Mouse (Mus musculus) heart, postnatal 4 days (tissue): ENCODE results near the gene Gng5. TPM values are rescaled to one million over a fixed set of nuclear protein-coding genes. Genes with fewer than 3 reads are reported as not detected.

ENCODE experiments used
- DNase-seq: peaks from one replicate; pipeline ENCODE4 v3.0.0; 2021
- total RNA-seq, 2 experiments: library from RNA; stranded (reverse); gene quantifications; 2 replicates each; pipeline ENCODE4 v1.2.3; 2021

Gene Gng5
- total RNA-seq, 2 experiments from 2014 or later: 297 to 316 TPM

DNA sequence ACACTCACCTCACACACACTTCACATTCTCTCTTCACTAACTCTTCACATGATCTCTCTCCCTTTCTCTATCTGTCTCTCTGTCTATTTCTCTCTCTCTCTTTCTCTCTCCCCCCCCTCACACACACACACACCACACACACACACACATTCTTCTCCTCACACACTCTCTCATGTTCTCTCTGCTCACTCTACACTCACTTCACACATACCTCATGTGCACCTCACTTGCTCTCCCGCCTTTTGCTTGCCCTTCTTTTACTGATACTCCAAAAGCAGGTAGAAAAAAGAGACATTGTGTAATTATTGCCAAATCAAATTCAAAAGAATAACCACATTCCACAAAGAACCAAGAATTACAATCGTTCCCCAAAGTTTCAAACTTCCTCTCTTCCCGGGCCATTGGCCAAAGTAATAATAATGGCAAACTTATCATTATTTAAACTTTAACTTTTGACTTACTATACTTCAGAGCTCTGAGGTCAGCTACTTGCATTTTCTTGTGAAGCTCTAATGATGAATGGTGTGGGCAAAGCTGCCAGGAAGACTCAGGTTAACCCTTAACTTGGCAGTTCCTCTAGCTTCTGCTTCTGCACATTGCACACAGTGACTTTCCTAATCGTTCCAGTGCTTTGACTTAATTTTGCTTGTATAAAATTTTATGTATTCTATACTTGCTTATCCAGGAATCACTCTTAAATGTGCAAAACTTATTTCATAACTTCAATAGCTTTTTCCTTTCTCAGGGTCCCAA lies 41.1 kb downstream of the Gng5 start:
- no peak for DNase-seq

- DNase-seq: no peak
Measured at GRCm38 (mm10) chr3:146543632-146544031, 44.0 kb downstream of the Gng5 start.

- no peak for DNase-seq
Measured at GRCm38 (mm10) chr3:146554816-146555215, 55.2 kb downstream of the Gng5 start.

Other genes starting within 250 kb of the Gng5 start
- gene Ssx2ip, start 95.2 kb upstream of the Gng5 start, total RNA-seq: 10 to 100 TPM; 18.6 to 21.0 TPM
- 1 to 10 TPM; 5.5 to 5.7 TPM for gene Ctbs, start 50.0 kb upstream of the Gng5 start, total RNA-seq
- gene Spata1, start 54 bp upstream of the Gng5 start, total RNA-seq: 1 to 10 TPM; 2.1 to 3.0 TPM
- 10 to 100 TPM; 18.8 to 19.6 TPM for gene Rpf1, start 21.6 kb downstream of the Gng5 start, total RNA-seq
- not detected for gene Uox, start 70.6 kb downstream of the Gng5 start, total RNA-seq
- gene Dnase2b, start 115.8 kb downstream of the Gng5 start, total RNA-seq: not detected
- under 1 TPM; 0.14 TPM for gene 4930503B20Rik, start 151.5 kb downstream of the Gng5 start, total RNA-seq
- 1 to 10 TPM; 1.3 to 1.8 TPM for gene Samd13, start 185.8 kb downstream of the Gng5 start, total RNA-seq